Mouse (Mus musculus) monocyte, adult 2 months (primary cell): ENCODE measurements around the gene Rab29.
A peak's percentile ranks its signal among the peaks of the same experiment; 100 is the strongest.
"Not testable (repeated sequence)": the region's sequence is repeated elsewhere in the genome, so short reads cannot be mapped to it uniquely, and the experiment has no call there.

Experiments used
- DNase-seq, 2 experiments: peaks; one replicate each; pipeline ENCODE4 v3.0.0; 2022; ENCODE audit warnings: low spot score in 2 of 2, low read depth in 1 of 2

Gene Rab29

DNA sequence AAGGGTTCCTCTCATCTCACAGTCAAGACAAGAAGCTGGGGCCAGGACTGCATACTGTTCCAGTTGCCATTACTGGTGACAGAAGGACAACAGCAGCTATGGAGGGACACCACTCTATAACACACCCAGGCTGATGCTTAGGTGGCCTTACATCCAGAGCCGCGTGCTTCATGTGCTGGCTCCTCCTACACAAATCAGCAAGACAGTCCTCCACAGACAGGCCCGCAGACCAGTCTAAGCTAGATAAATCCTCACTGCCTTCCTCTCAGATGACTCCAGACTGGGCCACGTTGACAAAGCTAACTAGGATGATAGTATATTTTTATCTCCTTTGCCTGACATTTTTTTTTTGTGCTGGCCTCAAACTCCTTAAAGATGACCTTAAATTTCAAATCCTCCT is 5.2 kb upstream of the Rab29 start:
- no peak for DNase-seq

DNA sequence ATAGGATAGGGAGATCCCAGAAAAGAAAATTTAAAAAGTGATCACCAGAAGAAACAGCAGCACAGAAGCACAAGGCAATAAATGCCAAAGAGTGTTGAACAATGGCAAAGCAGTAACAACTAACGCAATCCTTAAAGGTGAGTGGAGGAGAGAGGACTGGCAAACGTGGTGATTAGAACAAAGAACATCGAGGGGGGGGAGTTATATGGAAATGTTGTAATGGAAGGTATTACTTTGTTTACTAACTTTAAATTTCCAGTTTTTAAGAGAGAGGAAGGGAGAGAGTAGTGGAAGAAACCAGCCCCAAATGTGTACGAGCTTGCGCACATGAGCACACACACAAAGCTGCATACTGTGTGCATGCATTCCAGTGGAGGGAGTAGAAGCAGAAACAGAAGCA is 1.4 kb upstream of the Rab29 start:
- DNase-seq, result no peak

DNA sequence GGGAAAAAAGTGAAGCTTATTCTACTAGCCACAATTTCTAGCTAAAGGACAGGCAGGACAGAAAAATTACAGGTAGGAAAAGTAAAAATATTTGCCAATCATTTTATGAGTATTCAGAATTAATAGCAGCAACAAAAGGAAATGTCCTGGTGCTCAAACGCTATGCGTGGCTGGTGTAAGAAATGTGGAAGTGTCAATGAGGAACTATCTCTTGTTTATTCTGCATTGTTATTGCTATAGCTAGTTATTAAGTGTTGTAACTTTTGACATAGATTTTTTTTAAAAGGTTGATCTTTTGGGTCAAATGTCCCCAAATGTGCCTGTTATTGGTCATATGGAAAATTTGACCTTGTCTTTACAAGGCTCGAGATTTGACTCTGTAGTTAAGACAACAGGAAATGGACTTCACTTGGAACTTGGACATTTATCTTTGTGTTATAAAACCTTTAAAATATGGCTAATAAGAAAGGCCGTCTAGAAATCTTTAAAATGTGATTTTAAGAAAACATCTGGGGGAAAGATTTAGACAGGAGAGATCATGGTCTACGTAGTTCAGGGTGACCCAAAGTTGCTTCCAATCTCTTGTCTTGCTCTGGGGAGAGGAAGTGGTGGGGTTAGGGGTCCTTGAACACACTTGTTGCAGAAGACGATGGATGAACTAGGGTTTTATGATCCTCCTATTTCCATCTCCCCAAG is 572 bp upstream of the Rab29 start:
- DNase-seq, result no peak

DNA sequence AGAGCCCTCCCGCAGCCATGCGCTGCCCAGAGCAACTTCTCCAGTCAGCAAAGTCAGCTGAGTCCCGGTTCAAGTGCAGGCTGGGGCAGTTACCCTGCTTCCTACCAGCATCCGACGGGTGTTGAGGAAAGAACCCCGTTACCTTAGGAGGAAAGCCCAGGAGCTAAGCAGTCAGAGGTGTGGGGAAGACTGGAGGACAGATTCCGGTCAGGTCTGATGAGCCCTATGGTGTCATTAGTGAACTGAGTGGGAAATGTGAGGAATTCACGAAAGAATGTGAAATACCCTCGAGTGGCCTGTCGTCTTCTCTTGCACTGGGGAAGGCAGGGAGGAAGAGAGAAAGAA is 894 bp downstream of the Rab29 start:
- DNase-seq, result peak in 1 of 2 experiments; percentile 9

DNA sequence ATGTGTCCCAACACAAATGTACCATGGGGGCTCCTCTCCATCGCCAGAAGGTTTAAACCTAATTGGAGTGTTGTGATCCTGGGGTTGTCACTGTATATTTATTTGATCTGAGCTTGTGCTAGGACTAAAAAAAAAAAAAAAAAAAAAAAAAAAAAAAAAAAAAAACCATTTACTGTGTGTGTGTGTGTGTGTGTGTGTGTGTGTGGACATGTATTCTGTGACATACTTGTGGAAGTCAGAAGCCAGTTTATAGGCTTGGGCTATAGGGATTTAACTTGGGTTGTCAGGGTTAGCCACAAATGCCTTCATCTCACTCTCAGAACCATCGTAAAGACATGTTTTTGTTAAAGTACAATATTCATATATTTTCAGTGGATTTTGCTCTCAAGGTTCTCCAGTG is 2.5 kb downstream of the Rab29 start:
- DNase-seq, result no peak

DNA sequence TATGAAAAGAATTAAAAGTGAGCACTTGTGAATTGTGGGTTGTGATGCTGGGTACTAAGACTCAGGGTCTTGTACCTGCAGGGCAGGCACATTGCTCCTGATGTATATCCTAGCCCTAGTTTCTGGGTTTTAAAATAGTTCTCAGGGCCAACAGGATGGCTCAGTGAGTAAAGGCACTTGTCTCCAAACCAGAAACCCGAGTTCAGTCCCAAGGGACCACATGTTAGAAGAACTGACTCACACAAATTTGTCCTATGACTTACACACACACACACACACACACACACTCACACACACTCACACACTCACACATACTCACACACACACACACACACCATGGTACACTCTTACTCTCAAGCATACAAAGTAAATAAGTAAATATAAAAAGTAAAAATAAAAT is 5.8 kb downstream of the Rab29 start:
- no peak for DNase-seq

DNA sequence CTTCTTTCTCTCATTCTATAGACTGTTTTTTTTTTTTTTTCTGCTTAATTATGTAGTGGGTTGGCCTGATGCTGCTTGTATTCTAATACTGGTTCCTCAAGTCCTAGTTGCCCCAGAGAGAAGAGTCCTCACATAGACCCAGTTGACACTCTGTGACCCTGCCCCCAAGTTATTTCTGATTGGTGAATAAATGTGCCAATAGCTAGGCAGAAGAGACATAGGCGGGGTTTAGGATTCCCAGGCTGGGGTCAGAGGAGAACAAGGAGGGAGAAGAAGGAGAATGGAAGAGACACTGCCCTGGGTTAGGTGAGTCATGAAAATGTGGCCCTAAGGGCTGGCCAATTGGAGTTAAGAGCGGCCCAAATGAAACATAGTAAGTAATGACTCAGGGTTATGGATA is 12.8 kb downstream of the Rab29 start:
- no peak for DNase-seq

DNA sequence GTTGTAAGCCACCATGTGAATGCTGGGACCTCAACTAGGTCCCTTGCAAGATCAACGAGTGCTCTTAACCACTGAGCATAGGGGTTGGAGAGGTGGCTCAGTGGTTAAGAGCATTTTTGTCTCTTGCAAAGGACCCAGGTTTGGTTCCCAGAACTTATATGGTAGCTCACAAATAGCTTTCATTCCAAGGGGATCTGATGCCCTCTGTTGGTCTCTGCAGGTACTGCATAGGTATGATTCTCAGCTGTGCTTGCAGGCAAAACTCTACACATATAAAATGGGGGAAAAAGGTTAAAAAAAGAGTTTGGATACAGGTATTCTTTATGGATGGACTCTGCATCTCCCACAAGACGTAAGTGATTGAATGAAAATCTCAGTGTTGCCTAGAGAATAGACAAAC is 15.8 kb downstream of the Rab29 start:
- peak in 1 of 2 experiments; percentile 19 for DNase-seq

DNA sequence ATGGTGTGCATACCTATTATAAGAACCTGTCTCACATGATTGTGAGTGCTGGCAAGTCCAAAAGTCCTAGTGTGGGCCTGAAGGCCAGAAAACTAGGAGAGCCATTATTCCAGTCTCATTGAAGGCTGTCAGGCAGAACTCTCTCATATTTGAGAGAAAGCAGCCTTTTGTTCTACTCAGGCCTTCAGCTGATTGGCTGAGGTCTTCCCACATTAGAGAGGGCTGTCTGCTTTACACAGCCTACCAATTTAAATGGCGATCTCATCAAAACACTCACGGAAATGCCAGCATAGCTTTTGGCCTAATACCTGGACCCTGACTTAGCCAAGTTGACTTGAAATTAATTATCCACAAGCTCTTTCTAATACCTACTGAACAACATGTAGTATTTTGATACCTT is 19.1 kb downstream of the Rab29 start:
- no peak for DNase-seq

DNA sequence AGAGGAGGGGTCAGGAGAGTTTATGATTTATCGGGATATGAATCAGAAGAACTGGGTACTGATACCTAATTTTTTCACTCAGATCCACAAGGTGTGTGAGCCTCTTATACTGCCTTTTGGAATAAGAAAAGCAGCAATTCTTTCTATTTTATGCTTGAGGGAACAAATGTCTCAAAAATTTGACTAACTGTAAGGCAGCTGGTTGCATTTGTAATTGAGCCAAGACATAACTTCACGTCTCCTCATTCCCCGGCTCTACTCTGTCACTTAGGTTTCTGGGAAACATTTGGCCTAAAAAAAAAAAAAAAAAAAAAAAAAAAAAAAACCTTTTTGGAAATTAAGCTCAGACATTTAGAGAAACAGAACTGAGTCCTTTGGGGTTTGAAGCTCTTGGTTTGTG is 19.6 kb downstream of the Rab29 start:
- no peak for DNase-seq

DNA sequence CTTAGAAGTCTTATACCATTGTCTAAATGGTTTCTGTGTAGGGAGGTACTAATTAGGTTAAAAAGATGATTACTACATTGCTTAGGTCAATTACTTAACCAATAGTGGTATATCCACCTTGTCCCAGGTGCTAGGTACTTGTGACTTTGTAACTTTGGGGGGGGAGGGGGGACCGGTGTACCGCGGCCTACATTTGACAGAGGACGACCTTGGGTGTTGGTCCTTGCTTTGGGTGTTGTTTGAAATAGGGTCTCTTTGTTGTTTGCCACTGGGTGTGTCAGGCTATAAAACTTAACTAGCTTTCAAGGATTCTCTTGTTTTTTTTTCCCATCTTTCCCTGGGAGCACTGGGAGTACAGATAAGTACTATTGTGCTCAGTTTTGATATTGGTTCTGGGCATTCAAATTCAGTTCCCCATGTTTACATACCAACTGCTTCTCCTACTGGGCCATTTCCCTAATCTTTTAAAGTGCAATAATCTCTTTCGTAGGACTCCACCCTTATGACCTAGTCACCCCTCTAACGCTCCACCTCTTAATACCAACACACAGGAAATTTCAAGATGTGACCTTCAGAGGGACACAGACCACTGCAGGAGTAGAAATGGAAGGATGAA is 23.1 kb downstream of the Rab29 start:
- DNase-seq, result no peak

DNA sequence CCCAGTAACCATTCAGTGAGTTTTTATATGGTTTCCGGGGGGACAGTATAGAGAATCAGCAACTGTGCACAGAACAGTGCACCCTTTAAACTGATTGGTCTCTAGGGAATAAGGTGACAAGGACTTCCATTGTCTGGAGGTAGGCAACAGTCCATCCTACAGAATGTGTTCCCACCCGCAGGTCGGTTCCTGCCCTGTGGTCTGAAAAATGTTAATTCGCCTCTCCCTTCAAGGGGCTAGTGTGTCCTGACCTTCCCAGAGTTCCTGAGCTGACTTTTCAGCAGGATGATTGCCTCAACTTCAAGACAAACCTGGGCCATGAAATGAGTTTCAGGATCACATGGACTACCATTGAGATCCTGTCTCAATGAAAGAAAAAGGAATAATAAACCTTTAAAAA is 24.4 kb downstream of the Rab29 start:
- no peak for DNase-seq

DNA sequence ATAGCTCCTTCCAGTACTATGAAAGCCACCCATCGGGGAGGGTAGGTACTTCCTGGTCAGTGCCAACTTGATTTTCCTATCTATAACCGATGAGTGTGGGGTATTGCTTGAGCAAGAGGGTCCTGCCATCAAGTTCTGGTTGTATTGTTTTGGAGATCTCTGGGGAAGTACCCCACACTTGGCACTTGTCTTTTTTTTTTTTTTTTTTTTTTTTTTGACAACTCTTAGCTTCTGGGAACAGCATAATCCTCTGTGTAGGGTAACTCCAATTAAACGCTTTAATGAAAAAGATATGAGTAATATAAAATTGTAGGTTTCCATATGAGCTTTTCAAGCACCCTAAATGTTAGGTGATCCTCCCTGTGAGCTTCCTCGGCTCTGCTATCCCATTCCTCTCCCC is 35.7 kb downstream of the Rab29 start:
- no peak for DNase-seq

DNA sequence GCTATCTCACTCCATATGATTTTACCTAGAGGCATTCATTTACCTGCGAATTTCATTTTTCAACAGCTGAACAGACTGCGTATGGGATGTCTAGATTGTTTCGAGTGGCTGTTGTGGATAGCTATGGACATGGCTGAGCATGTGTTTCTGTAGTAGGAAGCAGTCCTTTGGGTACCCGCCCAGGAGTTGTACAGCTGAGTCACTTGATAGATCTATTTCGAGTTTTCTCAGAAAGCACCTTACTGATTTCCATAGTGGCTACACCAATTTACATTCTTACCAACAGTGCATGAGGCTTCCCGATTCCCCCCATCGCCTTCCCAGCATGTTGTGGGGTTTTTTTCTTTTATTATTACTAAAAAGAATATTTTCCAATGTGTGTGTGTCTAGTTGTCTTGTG is 36.2 kb downstream of the Rab29 start:
- DNase-seq, result no peak

DNA sequence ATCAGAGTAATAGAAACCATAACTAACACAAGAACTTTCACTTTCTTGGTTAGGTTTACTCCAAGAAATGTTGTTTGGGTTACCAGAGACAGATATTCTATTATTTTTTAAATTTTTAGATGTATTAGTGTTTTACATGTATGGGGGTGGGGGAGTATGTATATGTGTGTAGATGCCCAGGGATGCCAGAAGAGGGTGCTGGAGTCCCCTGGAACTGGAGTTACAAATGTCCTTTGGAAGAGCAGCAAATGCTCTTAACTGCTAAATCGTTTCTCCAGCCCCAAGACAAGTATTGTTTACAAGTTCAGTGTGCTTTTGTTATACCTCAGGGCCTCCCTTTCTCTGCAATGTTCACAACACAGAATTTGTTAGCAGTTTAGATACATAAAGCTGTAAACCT is 38.5 kb downstream of the Rab29 start:
- DNase-seq, result no peak

DNA sequence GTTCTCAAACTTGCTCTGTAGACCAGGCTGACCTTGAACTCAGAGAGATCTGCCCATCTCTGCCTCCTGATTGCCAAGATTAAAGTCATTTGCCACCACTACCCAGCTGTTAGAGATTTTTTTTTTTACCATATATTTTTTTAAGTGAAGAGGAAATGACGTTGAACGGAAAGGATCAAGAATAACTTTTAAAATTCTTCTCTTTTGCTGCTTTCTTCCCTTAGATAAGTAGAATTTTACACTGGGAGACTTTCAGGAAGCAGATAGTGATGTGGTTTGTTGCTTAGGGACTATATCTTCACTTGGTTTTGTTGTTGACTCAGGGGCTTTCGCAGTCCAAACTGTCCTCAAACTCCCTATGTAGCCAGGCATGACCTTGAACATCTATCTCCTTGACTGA is 41.4 kb downstream of the Rab29 start:
- no peak for DNase-seq

DNA sequence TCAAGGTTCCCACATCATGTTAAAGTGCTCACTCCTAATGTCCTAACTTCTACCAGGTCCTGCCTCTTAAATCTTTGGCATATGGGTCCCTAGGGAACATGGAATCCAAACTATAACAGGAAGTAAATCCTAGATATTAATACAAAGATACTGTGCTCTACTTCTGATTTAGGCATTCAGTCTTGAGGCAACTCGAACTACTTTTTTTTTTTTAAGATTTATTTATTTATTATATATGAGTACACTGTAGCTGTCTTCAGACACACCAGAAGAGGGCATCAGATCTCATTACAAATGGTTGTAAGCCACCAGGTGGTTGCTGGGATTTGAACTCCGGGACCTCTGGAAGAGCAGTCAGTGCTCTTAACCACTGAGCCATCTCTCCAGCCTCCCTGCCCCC is 42.2 kb downstream of the Rab29 start:
- DNase-seq, result not testable (repeated sequence)

DNA sequence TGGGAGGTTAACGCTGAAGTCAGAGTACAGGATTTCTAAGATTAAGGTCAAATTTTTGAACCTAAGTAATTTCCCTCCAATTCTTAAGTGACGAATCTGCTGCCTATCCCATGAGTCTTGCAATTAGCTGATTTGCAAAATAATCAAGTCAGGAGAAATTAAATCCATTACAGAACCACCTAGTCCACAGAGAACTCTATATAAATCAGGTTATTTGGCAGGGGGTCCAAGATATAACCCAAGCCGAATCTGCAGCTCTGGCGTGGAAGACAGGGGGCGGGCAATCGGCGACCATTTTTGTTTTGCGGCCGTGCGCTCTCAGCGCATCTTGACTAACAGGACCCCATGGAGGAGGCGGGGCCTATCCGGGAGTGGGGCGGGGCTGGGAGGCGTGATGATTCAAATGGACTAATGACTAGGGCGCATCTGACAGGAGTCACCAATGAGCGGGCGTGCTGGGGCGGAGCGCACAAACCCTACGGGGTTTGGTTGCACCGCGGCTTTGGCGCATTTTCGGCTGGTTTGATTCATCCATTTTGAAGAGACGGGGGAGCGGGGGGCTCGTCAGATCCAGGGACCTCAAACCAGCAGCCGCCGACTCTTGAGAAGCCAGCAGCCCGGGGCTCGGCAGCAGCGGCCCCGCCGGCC is 43.1 kb downstream of the Rab29 start, which contains the start of gene Nucks1:
Nucks1 (plus strand) TSS at position 534 of the 648 bp plus-strand sequence.
- DNase-seq, result peak; percentile 99

DNA sequence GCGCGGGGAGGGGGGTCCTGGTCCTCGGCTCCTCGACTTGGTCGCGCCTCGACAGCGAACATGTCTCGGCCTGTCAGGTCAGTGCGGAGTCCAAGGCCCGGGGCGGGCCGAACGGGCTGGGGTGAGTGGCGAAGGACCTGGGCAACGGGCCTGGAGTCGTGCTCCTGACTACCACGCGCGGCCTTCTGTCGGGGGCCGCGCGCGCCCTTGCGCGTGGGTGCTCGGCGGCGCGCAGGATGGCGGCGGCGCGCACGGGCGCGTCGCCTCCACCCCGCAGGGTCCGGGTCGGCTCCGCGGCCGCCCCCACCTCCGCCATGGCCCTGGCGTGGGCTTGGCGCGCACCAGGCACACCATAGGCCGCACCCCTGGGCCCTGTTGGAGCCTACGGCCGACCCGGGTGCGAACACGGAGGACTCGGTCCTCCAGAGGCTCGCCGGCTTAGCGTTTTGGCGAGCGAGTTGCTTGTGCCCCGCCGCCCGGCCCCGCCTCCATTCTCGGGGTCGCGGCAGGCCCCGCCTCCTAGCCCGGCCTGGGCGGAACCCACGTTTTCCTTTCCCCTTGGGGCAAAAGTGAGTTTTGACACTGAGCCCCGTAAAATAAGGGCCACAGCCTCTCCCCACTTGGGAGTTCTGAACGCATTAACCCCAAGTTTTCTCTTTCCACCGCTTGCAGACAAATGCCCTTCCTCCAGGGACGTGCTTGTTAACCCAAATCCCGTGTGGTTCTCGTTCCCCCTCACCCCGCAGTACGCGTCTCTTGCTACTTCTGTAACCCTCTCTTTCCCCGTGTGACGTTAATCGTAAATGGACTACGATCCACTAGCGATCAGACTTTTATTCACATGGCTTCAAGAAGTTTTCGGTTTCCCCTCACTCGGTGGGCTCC is 43.9 kb downstream of the Rab29 start:
- DNase-seq, result peak; percentile 42 to 74

DNA sequence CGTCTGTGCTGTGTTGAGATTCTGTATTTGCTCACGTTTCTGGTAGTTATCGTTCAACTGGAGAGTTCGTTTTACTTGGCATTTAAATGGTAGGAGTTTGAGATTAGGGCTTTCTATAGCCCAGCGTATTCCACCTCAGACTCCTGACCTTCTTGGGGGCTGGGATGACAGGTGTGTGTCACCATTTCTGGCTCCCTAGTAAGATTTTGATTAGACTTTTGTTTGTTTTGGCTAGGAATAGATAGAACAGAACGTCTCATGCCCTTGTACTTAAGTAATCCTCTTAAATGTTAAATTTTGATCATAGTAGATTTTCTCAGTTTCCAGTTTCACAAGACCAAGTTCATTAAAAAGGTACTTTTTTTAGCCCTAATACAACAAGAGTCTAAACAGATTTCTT is 50.6 kb downstream of the Rab29 start:
- DNase-seq, result no peak

DNA sequence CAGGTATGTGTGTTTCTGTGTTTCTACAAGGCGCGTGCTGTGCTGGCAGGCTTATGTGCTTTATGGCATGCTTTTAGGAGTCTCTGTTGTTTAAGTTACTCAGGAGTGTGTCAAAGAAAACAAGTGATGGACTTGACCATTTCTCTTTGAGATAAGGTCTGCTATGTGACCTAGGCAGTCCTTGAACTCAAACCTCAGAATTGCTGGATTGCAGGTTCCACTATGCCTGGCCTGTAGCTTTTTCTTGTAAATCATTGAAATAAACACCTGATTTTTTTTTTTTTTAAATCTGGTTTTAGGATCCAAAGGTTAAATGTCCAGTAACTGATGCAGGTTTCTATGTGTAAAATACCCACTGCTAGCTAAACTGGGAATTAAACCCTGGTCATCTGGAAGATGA is 52.0 kb downstream of the Rab29 start:
- no peak for DNase-seq

DNA sequence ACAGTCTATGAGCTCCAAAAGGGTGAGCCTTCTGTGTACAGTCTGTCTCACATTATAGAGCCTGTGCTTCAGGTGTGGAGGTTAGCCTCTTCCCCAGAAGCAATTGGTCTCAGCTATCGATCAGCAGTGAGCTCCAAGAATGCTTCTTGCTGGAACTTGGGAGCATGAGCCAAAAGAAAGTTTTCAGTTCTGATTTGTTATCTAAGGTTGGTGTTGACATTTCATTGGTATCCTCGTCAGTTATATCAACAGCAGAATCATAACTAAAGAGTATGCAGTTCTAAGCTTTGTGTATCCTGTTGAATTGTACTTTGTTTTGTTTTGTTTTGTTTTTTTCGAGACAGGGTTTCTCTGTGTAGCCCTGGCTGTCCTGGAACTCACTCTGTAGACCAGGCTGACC is 55.1 kb downstream of the Rab29 start:
- DNase-seq, result no peak
